Mouse (Mus musculus): ENCODE measurements around the gene Tmem189.

The Tmem189 gene

DNA sequence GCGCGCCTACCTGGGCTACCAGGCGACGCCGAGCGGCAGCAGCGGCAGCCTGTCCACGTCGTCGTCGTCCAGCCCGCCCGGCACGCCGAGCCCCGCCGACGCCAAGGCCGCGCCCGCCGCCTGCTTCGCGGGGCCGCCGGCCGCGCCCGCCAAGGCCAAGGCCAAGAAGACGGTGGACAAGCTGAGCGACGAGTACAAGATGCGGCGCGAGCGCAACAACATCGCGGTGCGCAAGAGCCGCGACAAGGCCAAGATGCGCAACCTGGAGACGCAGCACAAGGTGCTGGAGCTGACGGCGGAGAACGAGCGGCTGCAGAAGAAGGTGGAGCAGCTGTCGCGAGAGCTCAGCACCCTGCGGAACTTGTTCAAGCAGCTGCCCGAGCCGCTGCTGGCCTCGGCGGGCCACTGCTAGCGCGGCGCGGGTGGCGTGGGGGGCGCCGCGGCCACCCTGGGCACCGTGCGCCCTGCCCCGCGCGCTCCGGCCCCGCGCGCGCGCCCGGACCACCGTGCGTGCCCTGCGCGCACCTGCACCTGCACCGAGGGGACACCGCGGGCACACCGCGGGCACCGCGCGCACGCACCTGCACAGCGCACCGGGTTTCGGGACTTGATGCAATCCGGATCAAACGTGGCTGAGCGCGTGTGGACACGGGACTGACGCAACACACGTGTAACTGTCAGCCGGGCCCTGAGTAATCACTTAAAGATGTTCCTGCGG is at the start of gene Tmem189:
Gene Tmem189, minus strand, starts transcription at position 322 of the 718 bp plus-strand sequence.
- DNase-seq (ENCODE audit: low spot score in 2 of 2), result peak; percentile 38 to 39

- no peak for DNase-seq (ENCODE audit: low spot score in 2 of 2)
Observed at GRCm38 (mm10) chr2:167739030-167739429, 49.4 kb upstream of the Tmem189 start.

DNA sequence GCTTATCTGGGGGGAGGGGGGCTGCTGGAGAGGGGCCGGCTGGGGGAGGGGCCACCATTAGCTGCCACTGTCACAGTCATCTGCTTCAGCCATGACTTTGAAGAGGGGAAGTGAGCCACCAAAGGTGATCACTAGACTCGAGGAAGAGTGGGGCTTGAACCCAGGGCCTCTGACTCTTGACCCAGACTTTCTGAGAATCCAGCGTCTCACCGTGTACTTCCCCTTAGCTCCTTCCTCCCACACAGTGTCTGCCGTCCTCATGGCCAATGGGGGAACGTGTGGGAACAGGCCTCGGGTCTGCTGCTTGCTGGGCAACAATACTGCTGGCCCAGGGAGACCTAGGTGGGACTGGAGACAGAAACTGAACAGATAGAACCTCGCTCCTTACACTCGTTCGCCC is 45.2 kb upstream of the Tmem189 start:
- no peak for DNase-seq (ENCODE audit: low spot score in 2 of 2)

GRCm38 (mm10) chr2:167731149-167731548 is 41.5 kb upstream of the Tmem189 start:
- no peak for DNase-seq (ENCODE audit: low spot score in 2 of 2)

DNA sequence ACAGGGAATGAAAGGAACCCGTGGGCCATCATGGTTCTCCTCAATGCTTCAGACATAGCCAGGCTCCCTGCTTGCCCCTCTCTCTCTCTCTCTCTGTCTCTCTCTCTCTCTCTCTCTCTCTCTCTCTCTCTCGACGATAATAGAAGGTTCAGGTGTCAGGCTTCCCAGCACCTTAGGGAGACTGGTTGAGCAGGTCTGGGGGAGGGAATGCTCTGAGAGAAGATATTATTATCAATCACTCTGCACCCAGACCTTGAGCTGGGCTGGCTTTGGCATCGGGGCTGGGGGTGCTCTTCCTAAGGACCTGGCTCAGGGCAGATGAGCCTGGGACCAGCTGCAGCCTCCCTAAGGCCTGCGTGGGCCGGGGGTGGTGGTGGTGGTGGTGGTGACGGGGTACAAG is 40.4 kb upstream of the Tmem189 start:
- DNase-seq (ENCODE audit: low spot score in 2 of 2), result no peak

DNA sequence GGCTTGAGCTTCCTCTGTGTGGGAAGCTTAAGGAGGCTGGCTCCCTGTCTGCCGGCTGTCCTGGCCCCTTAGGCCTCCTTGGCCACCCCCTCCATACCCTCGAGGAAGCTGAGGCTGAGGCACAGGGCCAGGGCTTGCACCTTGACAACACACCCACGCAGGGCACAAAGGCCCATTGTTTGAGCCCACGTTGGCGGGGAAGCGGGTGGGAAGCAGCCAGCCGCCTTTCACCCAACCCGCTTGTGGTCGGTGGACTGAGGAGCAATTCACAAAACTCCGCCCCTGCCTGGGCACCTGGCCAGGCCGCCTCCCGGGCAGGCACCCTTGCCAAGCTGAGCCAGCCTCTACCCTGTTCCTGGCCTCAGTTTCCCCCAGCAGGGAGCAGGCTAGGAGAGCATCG is 37.5 kb upstream of the Tmem189 start:
- peak; percentile 11 to 14 for DNase-seq (ENCODE audit: low spot score in 2 of 2)

DNA sequence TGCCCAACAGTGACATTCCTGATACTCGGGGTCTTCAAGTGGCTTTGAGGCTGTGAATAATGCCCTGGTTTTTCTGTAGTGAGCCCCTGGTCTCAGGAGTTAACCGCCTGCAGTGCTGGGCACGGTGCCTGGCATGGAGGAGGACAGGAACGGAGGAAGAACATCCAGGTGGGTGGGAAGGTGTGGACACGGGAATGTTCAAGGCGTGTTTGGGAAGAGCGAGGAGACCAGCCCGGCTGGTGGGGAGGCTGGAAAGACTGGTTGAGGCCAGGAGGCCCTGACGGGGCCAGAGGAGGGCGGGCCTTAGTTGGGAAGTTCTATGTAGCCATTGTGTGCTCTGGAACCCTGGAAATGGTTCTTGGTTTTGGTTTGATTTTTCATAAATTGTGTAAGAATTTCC is 36.3 kb upstream of the Tmem189 start:
- no peak for DNase-seq (ENCODE audit: low spot score in 2 of 2)

GRCm38 (mm10) chr2:167723589-167724206 is 34.1 kb upstream of the Tmem189 start:
- DNase-seq (ENCODE audit: low spot score in 2 of 2), result no peak

- no peak for DNase-seq (ENCODE audit: low spot score in 2 of 2)
Observed at GRCm38 (mm10) chr2:167722538-167722937, 32.9 kb upstream of the Tmem189 start.

GRCm38 (mm10) chr2:167721159-167721882 is 31.7 kb upstream of the Tmem189 start:
- DNase-seq (ENCODE audit: low spot score in 2 of 2), result no peak

DNA sequence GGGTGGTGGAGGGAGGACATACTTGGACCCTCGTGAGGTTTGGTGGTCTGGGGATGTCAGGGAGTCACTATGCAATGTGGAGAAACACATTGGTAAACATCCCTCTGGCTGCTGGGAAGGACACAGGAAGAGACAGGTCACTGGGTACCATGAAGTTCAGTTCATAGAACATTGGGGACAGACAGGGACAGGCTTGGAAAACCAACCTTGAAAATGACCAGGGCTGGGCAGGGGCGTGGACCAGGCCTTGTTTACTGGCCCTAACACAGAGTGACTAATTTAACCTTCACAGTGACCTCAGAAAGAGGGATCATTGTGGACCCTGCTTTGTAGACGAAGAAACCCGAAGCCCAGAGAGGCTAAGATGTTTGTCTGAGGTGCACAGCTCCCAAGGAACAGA is 29.9 kb upstream of the Tmem189 start:
- DNase-seq (ENCODE audit: low spot score in 2 of 2), result no peak

DNA sequence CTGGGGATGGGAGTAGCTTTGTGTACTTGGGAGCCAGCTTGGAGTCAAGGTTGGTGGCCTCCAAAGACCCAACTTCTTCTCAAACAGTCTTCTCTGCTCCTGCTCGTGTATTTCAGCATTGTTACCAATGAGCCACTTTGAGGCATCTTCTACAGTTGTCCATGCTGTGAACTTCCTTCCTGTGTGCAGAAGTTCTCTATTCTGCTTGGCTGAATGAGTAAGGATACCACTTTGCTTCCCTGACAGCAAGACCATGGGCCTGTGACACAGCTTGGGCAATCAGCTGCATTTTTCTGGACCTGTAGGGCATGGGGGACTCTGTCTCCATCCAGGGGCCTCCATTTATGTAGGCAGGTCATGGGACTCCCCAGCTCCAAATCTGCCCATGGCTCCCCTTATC is 27.6 kb upstream of the Tmem189 start:
- DNase-seq (ENCODE audit: low spot score in 2 of 2), result no peak

DNA sequence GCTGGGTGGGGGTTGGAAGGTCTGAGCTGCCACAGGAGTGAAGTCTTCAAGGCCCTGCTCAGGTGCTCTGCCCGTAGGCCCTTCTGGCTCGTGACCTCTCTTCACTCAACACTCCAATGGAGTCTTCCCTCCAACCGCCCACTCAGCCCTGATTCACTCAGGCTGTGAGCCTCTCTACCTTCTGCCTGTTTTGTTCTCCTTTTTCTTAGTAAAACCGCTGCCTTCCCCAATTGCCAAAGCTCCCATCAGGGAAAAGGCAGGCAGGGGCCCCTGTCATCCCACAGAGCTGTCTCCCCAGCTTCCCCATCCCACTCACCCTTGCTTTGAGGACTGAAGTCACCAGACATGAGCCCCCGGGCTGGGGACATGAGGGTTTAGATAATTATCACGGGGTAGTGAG is 25.4 kb upstream of the Tmem189 start:
- no peak for DNase-seq (ENCODE audit: low spot score in 2 of 2)

- no peak for DNase-seq (ENCODE audit: low spot score in 2 of 2)
Observed at GRCm38 (mm10) chr2:167714298-167714697, 24.7 kb upstream of the Tmem189 start.

DNA sequence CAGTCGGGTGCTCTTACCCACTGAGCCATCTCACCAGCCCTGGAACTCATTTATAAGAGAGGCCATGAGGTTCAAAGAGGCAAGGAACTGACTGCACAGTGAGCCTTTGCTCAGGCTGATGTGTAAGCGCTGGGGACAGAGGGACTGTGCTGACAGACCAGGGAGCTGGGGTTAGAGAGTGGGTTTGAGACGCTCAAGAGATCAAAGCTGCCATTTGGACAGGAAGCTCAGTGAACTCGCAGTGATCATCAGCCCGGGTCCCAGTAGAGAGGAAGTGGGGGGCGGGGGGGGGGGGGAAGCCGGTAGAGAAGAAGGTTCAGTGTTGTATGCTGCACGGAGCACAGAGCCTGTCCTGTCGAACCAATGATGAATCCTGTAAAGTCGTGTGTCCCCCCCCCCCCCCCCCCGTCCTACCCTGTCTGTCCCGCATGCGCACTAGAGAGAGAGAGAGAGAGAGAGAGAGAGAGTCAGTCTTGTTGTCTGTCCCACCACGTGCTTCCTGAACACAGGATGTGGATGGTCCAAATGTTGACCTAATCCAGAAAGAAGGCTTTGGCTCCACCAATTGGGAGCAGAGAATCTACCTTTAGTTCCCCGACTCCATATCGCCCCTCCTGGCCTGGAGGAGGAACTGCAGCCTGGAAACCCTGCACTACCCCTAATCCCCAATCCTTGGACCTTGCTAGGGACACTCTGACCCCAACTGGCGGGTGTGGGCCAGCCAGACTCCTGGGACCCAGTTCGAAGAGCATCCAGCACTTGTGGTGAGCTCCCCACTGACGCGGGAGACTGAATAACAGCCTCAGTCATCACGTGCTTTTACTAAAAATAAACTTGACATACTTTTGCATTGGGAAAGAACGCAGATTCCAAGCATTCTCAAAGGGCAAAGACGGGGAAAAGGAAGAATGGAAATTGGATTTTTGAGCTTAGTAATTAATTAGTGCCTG is 23.5 kb upstream of the Tmem189 start:
- DNase-seq (ENCODE audit: low spot score in 2 of 2), result no peak

GRCm38 (mm10) chr2:167710574-167710973 is 21.0 kb upstream of the Tmem189 start:
- DNase-seq (ENCODE audit: low spot score in 2 of 2), result no peak

DNA sequence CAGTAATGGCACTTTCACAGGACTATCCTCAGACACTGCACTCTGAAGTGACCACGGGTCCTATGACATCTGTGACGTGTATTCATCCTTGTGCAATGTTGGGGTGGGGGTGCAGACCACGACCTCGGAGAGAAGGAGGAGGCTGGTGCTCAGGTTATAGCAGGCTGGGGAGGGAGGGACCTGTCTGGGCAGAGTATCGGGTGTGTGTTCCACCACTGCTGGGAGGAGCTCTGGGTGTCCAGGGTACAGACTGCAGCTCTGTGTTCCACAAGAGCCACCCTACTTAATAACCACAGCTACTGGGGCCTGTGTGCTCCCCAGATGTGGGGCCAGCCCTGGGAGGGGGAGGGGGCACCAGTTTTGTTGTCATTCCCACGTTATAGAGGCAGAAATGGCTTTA is 20.3 kb upstream of the Tmem189 start:
- no peak for DNase-seq (ENCODE audit: low spot score in 2 of 2)

GRCm38 (mm10) chr2:167708373-167708772 is 18.8 kb upstream of the Tmem189 start:
- no peak for DNase-seq (ENCODE audit: low spot score in 2 of 2)

DNA sequence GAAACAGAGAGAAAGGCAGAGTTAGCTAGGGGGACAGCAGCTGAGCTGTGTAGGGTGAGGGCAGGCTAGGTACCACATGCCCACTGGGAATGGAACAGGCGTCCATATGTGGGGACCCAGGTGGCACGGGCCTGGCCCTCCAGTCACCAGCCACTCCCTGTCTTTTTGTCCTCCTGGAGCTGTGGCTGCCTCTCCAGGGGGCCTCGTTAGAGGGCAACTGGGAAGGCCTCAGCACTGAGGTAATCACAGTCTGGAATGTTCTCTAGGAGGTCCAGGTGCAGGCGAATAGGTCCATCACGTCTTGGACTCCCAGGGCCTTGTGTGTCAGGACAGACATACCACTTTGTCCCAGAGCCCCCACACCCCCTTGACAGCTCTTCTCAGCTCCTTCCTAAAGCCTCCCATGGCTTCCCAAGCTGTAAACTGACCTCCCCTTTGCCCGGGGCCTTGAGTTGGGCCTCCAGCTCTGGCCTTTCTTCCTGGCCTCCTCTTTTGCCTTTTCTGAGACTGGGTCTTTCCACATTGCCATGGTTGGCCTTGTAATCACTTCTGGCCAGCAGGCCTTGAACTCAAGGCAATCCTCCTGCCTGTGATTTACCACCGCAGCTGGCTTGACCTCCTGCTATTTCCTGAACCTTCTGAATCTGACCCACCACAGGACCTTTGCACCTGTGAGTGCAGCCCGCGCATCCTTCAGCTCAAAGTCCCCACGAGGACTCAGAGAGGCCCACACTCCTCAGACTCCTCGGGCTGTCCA is 16.7 kb upstream of the Tmem189 start:
- DNase-seq (ENCODE audit: low spot score in 2 of 2), result no peak

DNA sequence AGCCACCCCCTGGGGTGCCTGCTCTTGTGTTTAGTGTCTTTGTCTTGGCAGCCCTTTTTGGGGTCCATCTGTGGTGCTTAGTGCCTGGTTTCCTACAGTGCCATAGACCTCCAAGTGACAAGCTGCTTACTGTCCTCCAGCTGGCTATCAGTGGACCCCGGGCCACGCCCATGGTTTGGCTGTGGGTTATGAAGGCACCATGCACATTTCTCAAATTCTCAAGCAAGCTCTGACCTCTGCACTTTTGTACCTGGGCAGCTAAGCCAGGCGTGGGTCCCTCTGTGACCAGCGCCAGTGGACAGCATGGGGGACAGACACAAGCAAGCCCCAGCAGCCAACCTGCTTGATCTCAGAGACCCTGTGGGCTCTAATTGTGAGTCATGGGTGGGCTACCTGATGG is 14.8 kb upstream of the Tmem189 start:
- no peak for DNase-seq (ENCODE audit: low spot score in 2 of 2)

DNA sequence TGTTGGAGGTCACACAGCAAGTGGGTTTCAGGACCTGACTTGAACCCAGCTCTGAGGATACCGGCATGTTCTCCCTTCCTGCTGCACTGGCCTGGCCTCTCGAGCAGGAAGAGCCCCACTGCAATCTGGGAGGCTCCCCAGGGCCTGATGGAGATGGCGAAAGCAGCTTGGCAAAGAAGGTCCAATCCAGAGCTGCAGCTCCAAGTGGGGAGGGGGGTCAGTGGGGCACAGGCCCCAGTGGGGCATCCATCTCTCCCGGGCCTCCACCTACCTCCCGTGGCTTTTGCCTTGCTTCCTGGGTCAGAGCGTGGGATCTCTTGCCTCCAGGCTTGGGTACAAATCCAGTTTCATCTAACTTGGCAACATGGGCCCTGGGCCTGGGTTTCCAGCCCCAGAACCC is 12.5 kb upstream of the Tmem189 start:
- no peak for DNase-seq (ENCODE audit: low spot score in 2 of 2)

Measured in frontal cortex, postnatal 25 days (tissue).